Mouse (Mus musculus) thymus, adult 2 months (tissue): ENCODE data around the gene Arhgdia.

ENCODE experiments used
- CTCF ChIP-seq: fragments of 200-500 bp; IDR thresholded peaks from 2 replicates; pipeline ENCODE4 v1.5.1; 2012; ENCODE audit warnings: mild to moderate bottlenecking, control low read depth, low read length, moderate library complexity, borderline replicate concordance; ENCODE audit not compliant: control insufficient read depth, poor library complexity, insufficient read depth; ENCODE audit errors: extremely low read depth
- POLR2A ChIP-seq: fragments of 200-500 bp; IDR thresholded peaks from 2 replicates; pipeline ENCODE4 v1.6.1; 2012; ENCODE audit warnings: mild to moderate bottlenecking, low read length, control low read depth, moderate library complexity; ENCODE audit not compliant: control insufficient read depth, poor library complexity, insufficient read depth; ENCODE audit errors: extremely low read depth

- 0 out of 2 replicates have a peak, but pooled peaks have one; percentile 45 for TF ChIP-seq POLR2A
- TF ChIP-seq CTCF = no peak
Observed at GRCm38 (mm10) chr11:120627468-120628300, 46.3 kb upstream of the Arhgdia start.
